Mouse (Mus musculus) G1E-ER4 (cell line): ENCODE measurements around the gene Mfsd11. TPM values are rescaled to one million over a fixed set of nuclear protein-coding genes. Genes with fewer than 3 reads are reported as not detected.

ENCODE experiments used
- GATA1 ChIP-seq: IDR thresholded peaks from one replicate; pipeline ENCODE4 v1.8.0; 2012; ENCODE audit warnings: low read length, inconsistent platforms
- polyA plus RNA-seq: library from polyadenylated mRNA; stranded (reverse); fragments of >175 nt; gene quantifications from 2 replicates; pipeline ENCODE4 v1.2.3, GENCODE M21; 2012

Mfsd11 gene
- polyA plus RNA-seq, 1 experiment: 7.1 TPM

DNA sequence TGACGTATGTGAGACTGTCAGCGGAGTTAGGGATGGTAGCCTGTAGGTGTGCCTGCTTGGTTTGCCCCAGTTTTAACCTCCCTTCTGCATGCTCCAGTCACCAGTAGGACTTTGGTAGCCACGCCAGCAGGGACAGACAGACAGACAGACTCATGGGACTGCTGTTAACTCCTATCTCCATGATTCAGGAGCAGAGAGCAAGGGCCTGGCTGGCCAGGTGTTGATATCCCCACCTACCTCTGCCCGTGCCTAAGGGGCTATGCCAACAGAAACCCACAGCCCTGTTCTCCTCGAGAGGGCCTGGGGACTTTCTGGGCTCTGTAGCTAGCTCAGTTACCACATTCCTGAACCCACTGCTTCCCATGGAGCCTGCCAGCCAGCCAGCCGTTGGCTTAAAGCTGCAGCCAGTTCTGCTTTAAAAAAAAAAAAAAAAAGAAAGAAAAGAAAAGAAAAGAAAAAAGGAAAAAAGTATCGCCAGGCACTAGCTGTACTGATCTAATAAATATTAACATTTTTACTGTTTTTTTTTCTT is 37.3 kb upstream of the Mfsd11 start:
- TF ChIP-seq GATA1: no peak

DNA sequence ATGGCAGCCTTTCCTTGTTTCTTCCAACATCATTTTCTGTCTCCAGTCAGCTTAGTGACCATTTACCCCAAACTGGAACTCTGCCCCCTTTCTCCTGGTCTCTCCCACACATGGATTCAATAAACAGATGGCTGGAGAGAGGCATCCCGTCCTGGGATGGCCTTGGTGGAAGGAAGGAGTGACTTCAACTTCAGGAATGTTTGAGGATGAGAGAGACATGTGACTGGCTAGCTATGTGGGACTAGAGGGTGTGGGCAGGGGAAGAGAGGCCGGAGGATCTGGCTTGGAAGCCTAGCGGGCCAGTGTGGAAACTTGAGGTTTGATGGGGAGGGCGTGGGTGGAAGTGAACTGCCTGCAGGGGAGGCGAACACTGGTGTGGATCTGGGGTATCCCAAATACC is 35.5 kb upstream of the Mfsd11 start:
- TF ChIP-seq GATA1: no peak

DNA sequence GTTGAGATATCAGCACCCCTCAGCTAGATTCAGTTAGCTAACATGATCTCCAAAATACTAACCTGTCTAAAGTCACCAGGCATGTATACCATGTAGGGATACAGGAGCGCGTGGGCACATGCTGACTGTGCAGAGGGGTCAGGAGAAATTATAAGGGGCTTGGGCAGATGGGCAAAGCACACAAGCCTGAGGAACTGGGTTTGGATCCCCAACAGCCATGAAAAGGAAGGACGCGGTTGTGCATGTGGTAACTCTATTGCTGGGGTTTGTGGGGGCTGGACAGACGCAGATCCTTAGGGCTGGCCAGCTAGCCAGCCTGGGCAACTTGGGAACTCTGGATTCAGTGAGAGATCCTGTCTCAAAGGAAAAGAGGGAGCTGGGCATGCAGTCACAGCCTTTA is 34.7 kb upstream of the Mfsd11 start:
- TF ChIP-seq GATA1: no peak

DNA sequence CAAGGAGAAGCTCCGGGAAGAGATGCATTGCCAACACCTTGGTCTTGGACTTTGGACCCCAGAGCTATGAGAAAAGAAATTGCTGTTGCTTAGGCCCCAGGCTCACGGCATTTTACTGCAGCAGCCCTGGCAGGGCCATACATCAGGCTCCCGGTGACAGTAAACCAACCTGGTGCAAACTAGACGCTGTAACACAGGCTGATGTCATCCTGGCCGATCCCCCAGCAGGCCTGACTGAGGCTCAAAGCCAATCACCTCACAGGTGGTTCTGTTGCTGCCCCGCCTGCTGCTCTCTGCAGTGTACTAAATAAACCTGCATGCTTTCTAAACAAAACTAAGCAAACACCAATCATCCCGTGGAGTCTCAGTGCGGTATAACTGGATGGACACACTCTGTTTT is 33.5 kb upstream of the Mfsd11 start:
- TF ChIP-seq GATA1: no peak

DNA sequence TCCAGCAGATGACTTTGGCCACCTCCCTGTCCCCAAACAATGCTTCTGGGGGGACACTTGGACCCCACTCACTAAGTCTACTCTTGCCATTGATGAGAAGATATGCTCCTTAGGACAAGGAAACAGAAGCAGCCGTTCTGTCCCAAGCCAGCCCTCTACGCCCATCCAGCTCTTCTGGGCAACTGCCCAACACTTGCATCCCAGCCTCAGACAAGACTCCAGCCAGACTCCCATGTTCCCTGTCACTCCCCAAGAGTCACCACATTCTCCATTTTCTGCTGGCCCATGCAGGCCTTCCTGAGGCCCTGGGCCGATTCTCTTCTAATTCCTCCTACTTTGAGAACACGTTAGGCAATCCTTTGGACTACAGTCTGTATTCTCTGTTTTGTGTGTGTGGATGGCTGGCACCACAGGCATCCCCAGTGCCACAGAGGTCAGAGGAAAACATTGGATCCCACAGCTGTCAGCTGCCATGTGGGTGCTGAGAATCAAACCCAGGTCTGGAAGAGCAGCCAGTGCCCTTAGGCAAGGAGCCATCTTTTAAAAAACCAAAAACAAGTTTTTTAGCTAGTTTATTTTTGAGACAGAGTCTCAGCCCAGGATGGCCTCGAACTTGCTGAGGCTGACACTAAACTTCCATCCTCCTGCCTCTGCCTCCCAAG is 32.2 kb upstream of the Mfsd11 start:
- TF ChIP-seq GATA1: no peak

DNA sequence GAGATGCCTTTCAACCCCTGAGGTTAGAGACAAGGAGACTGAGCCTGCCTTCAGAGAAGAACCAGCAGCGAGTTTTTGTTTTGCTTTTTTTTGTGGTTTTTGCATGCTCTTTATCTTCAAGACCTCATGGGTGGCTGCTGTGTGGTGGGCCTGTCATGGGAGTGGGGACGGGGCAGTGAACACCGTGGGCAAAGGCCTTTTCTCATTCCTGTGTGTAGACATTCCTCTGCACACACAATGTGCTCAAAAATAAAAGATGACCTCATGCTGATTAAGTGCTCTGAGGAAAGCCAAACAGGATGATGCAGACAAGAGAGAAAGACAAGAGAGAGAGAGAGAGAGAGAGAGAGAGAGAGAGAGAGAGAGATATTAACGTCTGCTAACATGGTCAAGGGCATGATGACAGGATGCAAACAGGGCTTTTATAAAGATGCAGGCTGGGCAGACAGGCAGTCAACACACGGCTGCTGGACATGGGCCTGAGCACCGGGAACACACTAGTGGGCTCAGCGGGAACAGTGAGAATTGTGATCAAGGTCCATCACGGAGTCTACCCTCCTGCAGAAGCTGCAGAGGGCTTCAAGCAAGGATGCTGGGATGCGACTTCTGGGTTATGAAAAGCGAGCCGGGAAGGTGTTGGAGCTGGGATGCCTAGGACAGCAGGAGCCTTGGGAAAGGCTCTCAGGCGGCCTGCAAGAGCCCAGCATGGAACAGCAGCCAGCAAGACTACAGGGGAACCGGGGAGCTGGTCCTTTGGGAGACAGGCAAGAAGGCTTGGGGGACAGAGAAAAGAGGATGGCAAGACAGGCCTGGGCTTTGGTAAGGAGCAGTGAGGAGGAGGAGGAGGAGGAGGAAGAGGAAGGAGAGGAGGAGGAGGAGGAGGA is 30.9 kb upstream of the Mfsd11 start:
- no peak for TF ChIP-seq GATA1

DNA sequence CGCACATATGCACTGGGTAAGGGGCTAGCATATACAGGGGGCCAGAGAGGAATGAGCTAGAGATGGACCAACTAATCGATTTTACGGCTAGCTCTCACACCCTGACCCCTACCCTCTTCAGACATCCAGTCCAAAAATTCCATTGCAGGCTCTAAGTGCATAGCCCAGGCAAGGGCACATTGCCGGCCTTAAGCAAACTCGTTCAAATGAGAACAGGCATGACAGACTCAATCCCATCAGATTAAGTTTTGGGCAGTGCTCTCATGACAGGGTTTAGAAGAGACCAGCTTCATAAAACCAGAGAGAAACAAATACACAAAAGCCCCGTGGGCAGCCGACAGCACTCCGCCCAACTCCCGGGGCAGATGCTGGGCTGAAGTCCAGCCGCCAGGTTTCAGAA is 30.0 kb upstream of the Mfsd11 start:
- TF ChIP-seq GATA1: no peak

DNA sequence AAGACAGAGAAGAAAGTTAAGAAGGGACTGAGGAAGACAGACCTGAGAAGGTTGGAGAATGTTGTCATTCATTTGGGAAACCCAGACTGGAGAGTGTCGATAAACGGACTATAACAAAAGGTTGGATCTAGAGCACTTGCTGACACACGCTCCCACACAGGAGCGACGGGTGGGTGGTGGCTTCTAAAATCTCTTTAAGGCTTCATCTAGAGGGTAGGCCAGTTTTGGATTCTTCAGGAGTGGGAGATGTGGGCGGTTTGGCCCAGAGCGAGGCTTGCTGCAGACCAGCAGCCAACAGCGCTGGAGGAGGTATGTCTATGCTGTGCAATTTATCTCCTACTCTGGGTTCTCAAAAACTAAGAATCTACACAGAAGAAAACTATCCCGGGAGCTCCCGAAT is 29.6 kb upstream of the Mfsd11 start:
- no peak for TF ChIP-seq GATA1

DNA sequence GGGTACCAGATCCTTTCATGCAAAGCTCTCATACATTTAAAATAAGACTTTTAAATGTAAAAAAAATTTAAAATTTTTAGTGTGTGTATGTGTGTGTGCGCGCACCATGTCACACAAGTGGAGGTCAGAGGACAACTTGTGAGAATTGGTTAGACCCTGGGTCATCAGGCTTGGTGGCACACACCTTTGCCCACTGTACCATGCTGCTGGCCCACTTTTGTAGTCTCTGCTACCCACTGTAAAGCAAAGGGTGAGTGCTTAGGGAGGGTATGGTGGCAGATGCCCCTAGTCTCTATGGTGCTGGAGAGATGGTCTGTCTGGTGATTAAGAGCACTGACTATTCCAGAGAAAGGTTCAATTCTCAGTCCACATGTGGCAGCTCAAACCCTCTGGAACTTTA is 29.0 kb upstream of the Mfsd11 start:
- TF ChIP-seq GATA1: no peak

DNA sequence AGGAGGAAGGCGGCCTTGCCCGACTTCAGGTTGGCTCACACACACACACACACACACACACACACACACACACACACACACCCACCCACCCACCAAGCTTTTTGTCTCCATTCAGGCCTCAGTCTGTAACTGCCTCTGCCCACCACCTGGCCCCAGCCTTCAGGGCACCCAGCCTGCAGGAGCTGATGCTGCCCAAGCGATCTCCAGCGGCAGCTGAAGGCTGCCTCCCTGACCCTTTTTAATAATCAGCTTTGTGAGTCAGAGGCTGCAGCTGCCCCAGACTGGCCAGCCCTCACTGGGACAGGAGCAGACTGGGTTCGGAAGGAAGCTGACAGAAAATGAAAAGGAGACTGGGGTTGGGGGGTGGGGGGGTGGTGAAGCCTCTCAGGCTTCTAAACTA is 27.0 kb upstream of the Mfsd11 start:
- TF ChIP-seq GATA1: no peak

DNA sequence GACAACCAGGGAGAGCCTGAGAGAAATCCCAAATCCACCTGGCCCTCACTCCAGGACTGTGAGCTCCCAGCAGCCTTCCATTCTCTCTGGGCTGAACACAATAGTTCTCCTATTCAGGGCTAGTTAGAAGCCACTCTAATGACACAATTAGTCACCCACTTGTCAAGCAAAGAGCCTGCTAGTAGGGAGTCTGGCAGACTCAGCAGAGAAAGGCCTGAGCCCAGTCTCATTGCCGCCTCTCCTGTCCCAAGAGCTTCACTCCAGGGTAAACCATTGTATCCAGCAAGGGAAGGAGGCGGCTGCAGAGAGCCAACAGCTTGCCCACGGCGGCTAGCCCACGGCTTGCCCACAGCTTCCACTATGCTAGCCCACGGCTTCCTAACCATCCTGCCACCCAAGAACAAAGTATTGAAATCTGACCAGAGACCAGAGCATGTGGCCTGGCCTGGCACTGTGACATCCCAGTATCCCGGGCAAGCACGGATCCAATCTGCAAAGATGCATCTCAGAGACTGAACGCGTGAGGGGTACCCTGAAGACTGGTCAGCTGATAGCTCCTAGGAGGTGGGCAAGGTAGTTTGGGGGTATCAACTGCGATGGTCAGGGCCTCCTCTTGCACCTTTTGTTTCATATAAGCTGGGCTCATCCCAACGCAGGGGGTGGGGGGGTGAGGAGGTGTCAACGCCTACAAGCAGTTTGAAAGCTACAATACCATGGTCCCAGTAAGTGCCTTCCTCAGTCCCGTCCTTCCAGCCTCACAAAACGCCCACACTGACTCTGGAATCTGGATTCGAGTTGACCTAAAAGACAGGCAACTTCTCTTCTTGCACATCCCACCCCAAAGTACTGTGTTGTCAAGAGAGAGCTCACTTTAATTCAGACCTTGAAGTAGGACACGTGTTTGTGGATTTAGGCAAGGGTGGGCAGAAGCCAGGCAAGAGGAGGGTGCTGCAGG is 25.4 kb upstream of the Mfsd11 start:
- TF ChIP-seq GATA1: no peak

DNA sequence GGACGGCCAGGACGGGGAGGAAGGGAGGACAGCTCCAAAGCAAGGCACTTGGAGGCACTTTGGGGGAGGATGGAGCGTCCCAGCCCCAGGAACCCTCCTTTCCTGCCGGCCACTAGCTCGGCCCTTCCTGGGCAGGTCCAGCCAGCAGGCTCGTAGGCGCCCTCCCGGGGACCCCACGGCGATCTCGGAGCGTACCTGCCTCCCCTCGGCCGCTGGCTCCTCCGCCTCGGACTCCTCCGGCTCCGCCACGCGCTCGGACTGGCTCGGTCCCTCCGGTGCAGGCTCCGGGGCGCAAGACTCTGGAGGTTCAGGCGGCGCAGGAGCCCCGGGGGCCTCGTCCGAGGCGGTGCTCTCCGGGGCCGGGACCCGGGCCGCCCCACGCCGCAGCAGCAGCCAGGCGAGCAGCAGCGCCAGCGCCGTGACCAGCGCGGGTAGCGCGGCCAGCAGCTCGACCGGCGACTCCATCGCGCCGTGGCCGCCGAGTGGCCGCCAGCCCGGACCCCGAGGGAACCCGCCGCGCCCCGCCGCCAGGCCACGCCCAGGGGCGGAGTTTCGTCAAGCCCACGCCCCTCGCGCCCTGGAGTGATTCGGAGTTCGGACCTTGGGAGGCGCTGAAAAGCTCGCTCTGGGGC is 24.6 kb upstream of the Mfsd11 start, which contains the start of gene Mxra7:
TSS of gene Mxra7 (minus strand) at position 513 of the 632 bp plus-strand sequence.
- TF ChIP-seq GATA1: no peak

DNA sequence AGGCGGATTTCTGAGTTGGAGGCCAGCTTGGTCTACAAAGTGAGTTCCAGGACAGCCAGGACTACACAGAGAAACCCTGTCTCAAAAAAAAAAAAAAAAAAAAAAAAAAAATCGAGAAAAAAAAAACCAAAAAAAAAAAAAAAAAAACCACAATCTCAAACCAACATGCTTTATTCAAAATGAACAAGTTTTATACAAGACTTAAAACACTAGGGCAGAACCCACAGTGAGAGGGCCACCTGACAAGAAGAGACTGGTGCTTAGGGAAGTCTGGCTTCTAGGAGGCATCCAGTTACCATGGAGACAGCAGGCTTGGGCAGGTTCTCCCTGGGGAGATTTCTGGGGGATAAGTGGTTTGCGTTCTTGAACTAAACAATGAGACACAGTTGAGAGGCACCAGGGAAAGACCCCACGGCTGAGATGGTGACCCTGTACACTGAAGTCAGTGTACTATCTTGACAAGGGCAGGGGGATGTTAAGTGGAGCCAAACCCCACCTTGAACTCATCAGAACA is 20.0 kb upstream of the Mfsd11 start:
- no peak for TF ChIP-seq GATA1

DNA sequence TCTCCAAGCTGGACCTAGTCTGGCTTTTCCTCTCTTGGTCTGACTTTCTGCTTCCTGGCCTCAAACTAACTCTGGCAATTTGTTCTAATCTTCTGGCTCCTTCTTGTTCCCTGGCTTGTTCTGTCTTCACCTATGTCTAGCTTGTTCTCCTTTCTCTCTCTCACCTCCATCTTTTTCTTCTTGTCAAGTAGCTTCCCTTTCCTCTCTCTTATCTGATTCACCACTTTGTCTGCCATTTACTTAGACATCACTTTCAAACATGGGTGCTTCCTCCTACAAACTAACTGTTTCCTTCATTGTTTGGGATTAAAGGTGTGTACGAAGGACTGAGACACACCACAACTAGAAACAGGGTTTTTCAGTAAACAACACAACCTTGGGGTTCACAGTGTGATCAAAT is 17.3 kb upstream of the Mfsd11 start:
- TF ChIP-seq GATA1: no peak

DNA sequence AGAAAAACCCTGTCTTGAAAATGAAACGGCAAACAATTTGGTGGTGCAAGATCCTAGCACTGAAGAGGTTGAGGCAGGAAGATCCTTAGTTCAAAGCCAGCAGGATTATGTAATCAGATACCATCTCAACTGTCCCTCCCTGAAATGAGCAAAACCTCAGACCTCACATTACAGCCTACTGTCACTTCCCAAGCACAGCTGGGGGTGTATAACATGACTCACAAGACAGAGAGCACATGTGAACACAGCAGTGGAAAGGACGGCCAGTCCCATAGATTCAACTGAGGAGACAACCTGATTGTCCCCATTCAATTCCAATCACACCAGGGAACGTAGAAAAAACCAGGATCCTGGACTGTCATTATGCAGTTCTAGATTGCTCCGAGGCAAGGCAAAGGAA is 16.0 kb upstream of the Mfsd11 start:
- no peak for TF ChIP-seq GATA1
